Mouse (Mus musculus) olfactory bulb, adult 2 months (tissue): ENCODE data around the gene Wipf3.

ENCODE experiments used
- CTCF ChIP-seq: fragments of 200-500 bp; IDR thresholded peaks from 2 replicates; pipeline ENCODE4 v1.5.1; 2012; ENCODE audit warnings: low read depth, mild to moderate bottlenecking, low read length, moderate library complexity; ENCODE audit not compliant: insufficient read depth
- POLR2A ChIP-seq: fragments of 200-500 bp; IDR thresholded peaks from 2 replicates; pipeline ENCODE4 v1.6.1; 2012; ENCODE audit warnings: mild to moderate bottlenecking, low read depth, low read length, moderate library complexity; ENCODE audit not compliant: insufficient read depth

DNA sequence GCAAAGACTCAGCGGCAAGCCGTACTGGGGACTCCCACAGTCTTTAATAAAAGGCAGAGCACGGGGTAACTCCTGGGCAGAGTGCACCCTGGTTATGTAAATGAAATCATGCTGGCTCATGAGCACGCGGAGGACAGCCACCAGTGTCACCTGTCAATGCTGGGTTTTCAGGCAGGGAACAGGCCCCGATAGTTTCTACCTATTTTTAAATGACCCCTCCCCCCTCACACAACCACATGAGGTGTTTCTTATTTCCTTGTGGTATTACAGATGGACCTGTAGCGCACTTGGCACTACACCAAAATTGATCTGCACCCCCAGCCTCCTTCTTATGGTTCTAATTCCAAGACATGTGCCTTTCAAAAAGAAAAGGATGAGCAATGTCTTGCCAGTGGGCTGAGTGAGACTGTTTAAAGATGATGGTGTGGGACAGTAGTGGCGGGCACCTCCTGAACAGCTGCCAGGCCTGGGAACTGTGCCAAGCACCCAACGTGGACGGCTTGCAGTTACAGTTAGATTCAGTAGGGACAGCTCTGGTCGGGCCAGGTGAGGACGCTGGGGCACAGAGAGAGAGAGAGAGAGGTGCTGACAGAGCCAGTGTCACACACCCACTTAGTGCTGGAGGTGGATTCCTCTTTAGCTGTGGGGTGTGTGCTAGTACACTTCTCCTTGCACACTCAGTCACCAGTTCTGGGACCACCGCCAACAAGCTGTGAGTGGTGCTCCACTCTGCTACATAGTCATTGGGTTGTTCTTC lies 31.7 kb downstream of the Wipf3 start:
- TF ChIP-seq POLR2A: no peak
- TF ChIP-seq CTCF: no peak
